Mouse (Mus musculus) gastrocnemius, postnatal 36 days (tissue): ENCODE measurements around the gene Aox1. TPM values are rescaled to one million over a fixed set of nuclear protein-coding genes. Genes with fewer than 3 reads are reported as not detected.
A peak's percentile ranks its signal among the peaks of the same experiment; 100 is the strongest.
"Not testable (repeated sequence)": the region's sequence is repeated elsewhere in the genome, so short reads cannot be mapped to it uniquely, and the experiment has no call there.

Source experiments
- DNase-seq, 2 experiments: peaks; one replicate each; pipeline ENCODE4 v3.0.0; 2022
- intact Hi-C: fragments of 180-260 bp; cut with DNase I; formaldehyde crosslinking; loops from one replicate; pipeline ENCODE4 v1.15.1; 2025
- long read RNA-seq, 2 experiments: library from polyadenylated mRNA; stranded (forward); transcript quantifications; one replicate each; pipeline ENCODE4 v2.0.0; 2021
- total RNA-seq, 2 experiments: library from RNA; stranded (reverse); gene quantifications; 2 replicates each; pipeline ENCODE4 v1.2.3; 2021

Gene Aox1
- 1 to 10 TPM; 6.4 to 6.6 TPM for total RNA-seq
- long read RNA-seq, experiment 1, partial matches to known transcripts, result 0 of 1 reads
- long read RNA-seq, experiment 1, other reads (novel, unspliced or antisense), result 1 of 1 reads
- long read RNA-seq, experiment 2, partial matches to known transcripts, result 0 of 2 reads
- long read RNA-seq, experiment 2, other reads (novel, unspliced or antisense), result 2 of 2 reads

GRCm38 (mm10) chr1:58029636-58030117 lies at the start of gene Aox1:
Gene Aox1 (plus strand): TSS chr1:58029931.
- peak; percentile 65 to 69 for DNase-seq
- intact Hi-C loops, result loop anchor here (5.0 kb wide), 1 partner anchor 602 kb away; no protein-coding TSS in a partner anchor

GRCm38 (mm10) chr1:57989052-57989600 lies 40.6 kb upstream of the Aox1 start:
- intact Hi-C loops, result no loop called here
- DNase-seq, result peak in 1 of 2 experiments; percentile 10

GRCm38 (mm10) chr1:57991277-57991676 lies 38.5 kb upstream of the Aox1 start:
- intact Hi-C loops, result no loop called here
- DNase-seq, result no peak

- intact Hi-C loops, result no loop called here
Observed at GRCm38 (mm10) chr1:57995432-57996132, 34.1 kb upstream of the Aox1 start, which contains the start of gene Sgo2a. Gene Sgo2a (plus strand): TSS chr1:57995971.

GRCm38 (mm10) chr1:57996133-57996615 lies 33.6 kb upstream of the Aox1 start:
- no peak for DNase-seq
- intact Hi-C loops, result no loop called here

More at GRCm38 (mm10) chr1:57995432-57996132, 34.1 kb upstream of the Aox1 start, which contains the start of gene Sgo2a:
- peak; percentile 78 to 90 for DNase-seq

GRCm38 (mm10) chr1:57998146-57998545 lies 31.6 kb upstream of the Aox1 start:
- intact Hi-C loops, result no loop called here
- no peak for DNase-seq

GRCm38 (mm10) chr1:58006388-58006787 lies 23.3 kb upstream of the Aox1 start:
- DNase-seq, intact Hi-C loops: not testable (repeated sequence)

- intact Hi-C loops, result no loop called here
- DNase-seq, result no peak
Observed at GRCm38 (mm10) chr1:58018856-58019255, 10.9 kb upstream of the Aox1 start, which contains the start of gene Kctd18. Gene Kctd18 (minus strand): TSS chr1:58018956.

- intact Hi-C loops, result no loop called here
- DNase-seq, result no peak
Observed at GRCm38 (mm10) chr1:58027707-58028106, 2.0 kb upstream of the Aox1 start.

GRCm38 (mm10) chr1:58030156-58030871 lies 583 bp downstream of the Aox1 start:
- intact Hi-C loops, result loop anchor here (5.0 kb wide), 1 partner anchor 603 kb away; no protein-coding TSS in a partner anchor
- peak; percentile 76 to 80 for DNase-seq

- intact Hi-C loops, result loop anchor here (5.0 kb wide), 1 partner anchor 604 kb away; no protein-coding TSS in a partner anchor
- peak; percentile 48 to 58 for DNase-seq
Observed at GRCm38 (mm10) chr1:58031160-58031769, 1.5 kb downstream of the Aox1 start.

GRCm38 (mm10) chr1:58037306-58037705 lies 7.6 kb downstream of the Aox1 start:
- intact Hi-C loops, DNase-seq: not testable (repeated sequence)

- intact Hi-C loops, result no loop called here
- DNase-seq, result no peak
Observed at GRCm38 (mm10) chr1:58045076-58045475, 15.3 kb downstream of the Aox1 start.

GRCm38 (mm10) chr1:58045546-58045945 lies 15.8 kb downstream of the Aox1 start:
- DNase-seq, result no peak
- intact Hi-C loops, result no loop called here

GRCm38 (mm10) chr1:58046721-58047290 lies 17.1 kb downstream of the Aox1 start:
- intact Hi-C loops, result no loop called here
- no peak for DNase-seq

GRCm38 (mm10) chr1:58049126-58049525 lies 19.4 kb downstream of the Aox1 start:
- DNase-seq, result no peak
- intact Hi-C loops, result no loop called here

- intact Hi-C loops, result no loop called here
- no peak for DNase-seq
Observed at GRCm38 (mm10) chr1:58055598-58055997, 25.9 kb downstream of the Aox1 start.

- intact Hi-C loops, result no loop called here
- DNase-seq, result no peak
Observed at GRCm38 (mm10) chr1:58056074-58056807, 26.5 kb downstream of the Aox1 start.

- intact Hi-C loops, result no loop called here
Observed at GRCm38 (mm10) chr1:58056939-58057338, 27.2 kb downstream of the Aox1 start.

More at GRCm38 (mm10) chr1:58056939-58057338, 27.2 kb downstream of the Aox1 start:
- DNase-seq, result no peak
